Mouse (Mus musculus): ENCODE data around the gene Palm. TPM values are rescaled to one million over a fixed set of nuclear protein-coding genes. Genes with fewer than 3 reads are reported as not detected.

The Palm gene
- polyA plus RNA-seq, 1 experiment = 53.3 TPM

GRCm38 (mm10) chr10:79781139-79781538 is 12.2 kb upstream of the Palm start:
- Histone ChIP-seq H3K9ac (ENCODE audit: low read depth, poor library complexity, severe bottlenecking) (no peak overlapping the region), H3K4me3 (ENCODE audit: low read depth, low read length) (peak overlapping the region; percentile 25), H3K4me1 (ENCODE audit: control insufficient read depth, insufficient read depth, low read length) (no peaks in the 10 kb centered on the region), H3K27ac (ENCODE audit: insufficient read depth, low read length) (no peak overlapping the region), H3K9me3 (replicated peaks; ENCODE audit: control insufficient read depth, insufficient read depth, low read length, poor library complexity, severe bottlenecking) (no peaks in the 10 kb centered on the region), H3K27me3 (ENCODE audit: control insufficient read depth, insufficient read depth, low read length, poor library complexity, severe bottlenecking) (no peaks in the 10 kb centered on the region), H3K36me3 (ENCODE audit: control insufficient read depth, insufficient read depth, low read length, poor library complexity, severe bottlenecking) (no peaks in the 10 kb centered on the region)
- TF ChIP-seq CTCF (IDR thresholded peaks at IDR 0.05; ENCODE audit: low read depth, low read length) (no peak), POLR2A (IDR thresholded peaks at IDR 0.05; ENCODE audit: insufficient read depth, low read length) (no peak), EP300 (IDR thresholded peaks at IDR 0.05; ENCODE audit: insufficient read depth, low read depth, low read length) (no peak)

GRCm38 (mm10) chr10:79781956-79782355 is 11.4 kb upstream of the Palm start:
- TF ChIP-seq POLR2A (IDR thresholded peaks at IDR 0.05; ENCODE audit: insufficient read depth, low read length) (no peak), CTCF (IDR thresholded peaks at IDR 0.05; ENCODE audit: low read depth, low read length) (no peak), EP300 (IDR thresholded peaks at IDR 0.05; ENCODE audit: insufficient read depth, low read depth, low read length) (no peak)
- Histone ChIP-seq H3K4me1 (ENCODE audit: control insufficient read depth, insufficient read depth, low read length) (no peaks in the 10 kb centered on the region), H3K9me3 (replicated peaks; ENCODE audit: control insufficient read depth, insufficient read depth, low read length, poor library complexity, severe bottlenecking) (no peaks in the 10 kb centered on the region), H3K9ac (ENCODE audit: low read depth, poor library complexity, severe bottlenecking) (no peak overlapping the region), H3K27me3 (ENCODE audit: control insufficient read depth, insufficient read depth, low read length, poor library complexity, severe bottlenecking) (no peaks in the 10 kb centered on the region), H3K36me3 (ENCODE audit: control insufficient read depth, insufficient read depth, low read length, poor library complexity, severe bottlenecking) (no peaks in the 10 kb centered on the region), H3K4me3 (ENCODE audit: low read depth, low read length) (no peak overlapping the region), H3K27ac (ENCODE audit: insufficient read depth, low read length) (no peak overlapping the region)

- Histone ChIP-seq H3K4me1 (ENCODE audit: control insufficient read depth, insufficient read depth, low read length) (no peaks in the 10 kb centered on the region), H3K27me3 (ENCODE audit: control insufficient read depth, insufficient read depth, low read length, poor library complexity, severe bottlenecking) (no peaks in the 10 kb centered on the region), H3K27ac (ENCODE audit: insufficient read depth, low read length) (no peak overlapping the region), H3K36me3 (ENCODE audit: control insufficient read depth, insufficient read depth, low read length, poor library complexity, severe bottlenecking) (no peaks in the 10 kb centered on the region), H3K4me3 (ENCODE audit: low read depth, low read length) (no peak overlapping the region), H3K9ac (ENCODE audit: low read depth, poor library complexity, severe bottlenecking) (no peak overlapping the region), H3K9me3 (replicated peaks; ENCODE audit: control insufficient read depth, insufficient read depth, low read length, poor library complexity, severe bottlenecking) (no peaks in the 10 kb centered on the region)
- TF ChIP-seq EP300 (IDR thresholded peaks at IDR 0.05; ENCODE audit: insufficient read depth, low read depth, low read length) = no peak
- TF ChIP-seq CTCF (IDR thresholded peaks at IDR 0.05; ENCODE audit: low read depth, low read length) = no peak
- TF ChIP-seq POLR2A (IDR thresholded peaks at IDR 0.05; ENCODE audit: insufficient read depth, low read length) = no peak
Observed at GRCm38 (mm10) chr10:79783050-79783449, 10.3 kb upstream of the Palm start.

GRCm38 (mm10) chr10:79783920-79784800 is 9.2 kb upstream of the Palm start:
- Histone ChIP-seq H3K27me3 (ENCODE audit: control insufficient read depth, insufficient read depth, low read length, poor library complexity, severe bottlenecking) (no peaks in the 10 kb centered on the region), H3K36me3 (ENCODE audit: control insufficient read depth, insufficient read depth, low read length, poor library complexity, severe bottlenecking) (no peaks in the 10 kb centered on the region), H3K4me1 (ENCODE audit: control insufficient read depth, insufficient read depth, low read length) (no peaks in the 10 kb centered on the region), H3K9me3 (replicated peaks; ENCODE audit: control insufficient read depth, insufficient read depth, low read length, poor library complexity, severe bottlenecking) (no peaks in the 10 kb centered on the region), H3K9ac (ENCODE audit: low read depth, poor library complexity, severe bottlenecking) (no peak overlapping the region), H3K27ac (ENCODE audit: insufficient read depth, low read length) (no peak overlapping the region), H3K4me3 (ENCODE audit: low read depth, low read length) (peak overlapping the region; percentile 11)
- TF ChIP-seq CTCF (IDR thresholded peaks at IDR 0.05; ENCODE audit: low read depth, low read length) (peak; percentile 64), EP300 (IDR thresholded peaks at IDR 0.05; ENCODE audit: insufficient read depth, low read depth, low read length) (no peak), POLR2A (IDR thresholded peaks at IDR 0.05; ENCODE audit: insufficient read depth, low read length) (no peak)

- TF ChIP-seq POLR2A (IDR thresholded peaks at IDR 0.05; ENCODE audit: insufficient read depth, low read length) = no peak
- peak; percentile 39 for TF ChIP-seq CTCF (IDR thresholded peaks at IDR 0.05; ENCODE audit: low read depth, low read length)
- no peak for TF ChIP-seq EP300 (IDR thresholded peaks at IDR 0.05; ENCODE audit: insufficient read depth, low read depth, low read length)
- H3K4me1 ChIP-seq (ENCODE audit: control insufficient read depth, insufficient read depth, low read length) = no peaks in the 10 kb centered on the region
- no peak overlapping the region for H3K9ac ChIP-seq (ENCODE audit: low read depth, poor library complexity, severe bottlenecking)
- H3K27me3 ChIP-seq (ENCODE audit: control insufficient read depth, insufficient read depth, low read length, poor library complexity, severe bottlenecking) = no peaks in the 10 kb centered on the region
- H3K27ac ChIP-seq (ENCODE audit: insufficient read depth, low read length) = no peak overlapping the region
- no peak overlapping the region for H3K4me3 ChIP-seq (ENCODE audit: low read depth, low read length)
- no peaks in the 10 kb centered on the region for H3K36me3 ChIP-seq (ENCODE audit: control insufficient read depth, insufficient read depth, low read length, poor library complexity, severe bottlenecking)
- H3K9me3 ChIP-seq (replicated peaks; ENCODE audit: control insufficient read depth, insufficient read depth, low read length, poor library complexity, severe bottlenecking) = no peaks in the 10 kb centered on the region
Observed at GRCm38 (mm10) chr10:79788386-79789158, 4.8 kb upstream of the Palm start.

Data from ES-Bruce4 (cell line).